Mouse (Mus musculus): Measurements from ENCODE around the gene Brd9. TPM values are rescaled to one million over a fixed set of nuclear protein-coding genes. Genes with fewer than 3 reads are reported as not detected.

The Brd9 gene
- polyA plus RNA-seq (2012; rRNA removed): 7.9 and 18.9 TPM in 2 replicates

- H3K27me3 ChIP-seq (ENCODE audit: control insufficient read depth, insufficient read depth, low read length): no peaks in the 10 kb centered on the region
- H3K36me3 ChIP-seq (ENCODE audit: control insufficient read depth, insufficient read depth, low read length): peaks cover 11% of the 10 kb centered on the region; the same call in 1 of the 2 replicates
- WGBS: 1% methylated on average over 82 of the region's 82 CpGs
- TF ChIP-seq POLR2A (IDR thresholded peaks at IDR 0.05; ENCODE audit: low read depth, low read length) (no peak; the same call in none of the 2 replicates), CTCF (IDR thresholded peaks at IDR 0.05; ENCODE audit: extremely low read depth, insufficient read length, insufficient replicate concordance, low read depth, low read length) (no peak)
- H3K27ac ChIP-seq (ENCODE audit: insufficient read depth, low read depth, low read length): peak within 1 kb of the TSS; percentile 94
- peaks cover 13% of the 10 kb centered on the region; the same call in 1 of the 2 replicates for H3K4me1 ChIP-seq (ENCODE audit: control insufficient read depth, insufficient read depth, insufficient read length, low read length)
- H3K4me3 ChIP-seq (ENCODE audit: low read depth, low read length): peak within 1 kb of the TSS; percentile 75
Observed at GRCm38 (mm10) chr13:73937321-73938176, at the start of gene Brd9, which contains the start of gene Trip13. Gene Brd9, plus strand, starts transcription at chr13:73937811. Gene Trip13, minus strand, starts transcription at chr13:73937784.

- H3K27ac ChIP-seq (ENCODE audit: insufficient read depth, low read depth, low read length): 0 out of 2 replicates have a peak overlapping the region, but pooled peaks have one; percentile 59
- TF ChIP-seq POLR2A (IDR thresholded peaks at IDR 0.05; ENCODE audit: low read depth, low read length) (no peak), CTCF (IDR thresholded peaks at IDR 0.05; ENCODE audit: extremely low read depth, insufficient read length, insufficient replicate concordance, low read depth, low read length) (no peak)
- WGBS: 60% methylated on average over 6 of the region's 6 CpGs
- H3K4me3 ChIP-seq (ENCODE audit: low read depth, low read length): no peak overlapping the region
- H3K27me3 ChIP-seq (ENCODE audit: control insufficient read depth, insufficient read depth, low read length): no peaks in the 10 kb centered on the region
- no peaks in the 10 kb centered on the region for H3K36me3 ChIP-seq (ENCODE audit: control insufficient read depth, insufficient read depth, low read length)
- peaks cover 4% of the 10 kb centered on the region for H3K4me1 ChIP-seq (ENCODE audit: control insufficient read depth, insufficient read depth, insufficient read length, low read length)
Observed at GRCm38 (mm10) chr13:73892493-73893178, 45.0 kb upstream of the Brd9 start.

- Histone ChIP-seq H3K27ac (ENCODE audit: insufficient read depth, low read depth, low read length) (no peak overlapping the region), H3K4me3 (ENCODE audit: low read depth, low read length) (no peak overlapping the region), H3K4me1 (ENCODE audit: control insufficient read depth, insufficient read depth, insufficient read length, low read length) (peaks cover 2% of the 10 kb centered on the region; the same call in 1 of the 2 replicates), H3K36me3 (ENCODE audit: control insufficient read depth, insufficient read depth, low read length) (no peaks in the 10 kb centered on the region), H3K27me3 (ENCODE audit: control insufficient read depth, insufficient read depth, low read length) (no peaks in the 10 kb centered on the region)
- 66% methylated on average over 3 of the region's 3 CpGs for WGBS
- TF ChIP-seq POLR2A (IDR thresholded peaks at IDR 0.05; ENCODE audit: low read depth, low read length) (no peak), CTCF (IDR thresholded peaks at IDR 0.05; ENCODE audit: extremely low read depth, insufficient read length, insufficient replicate concordance, low read depth, low read length) (no peak)
Observed at GRCm38 (mm10) chr13:73897561-73897960, 40.0 kb upstream of the Brd9 start.

- Histone ChIP-seq H3K4me3 (ENCODE audit: low read depth, low read length) (no peak overlapping the region), H3K4me1 (ENCODE audit: control insufficient read depth, insufficient read depth, insufficient read length, low read length) (no peaks in the 10 kb centered on the region), H3K27ac (ENCODE audit: insufficient read depth, low read depth, low read length) (no peak overlapping the region), H3K27me3 (ENCODE audit: control insufficient read depth, insufficient read depth, low read length) (no peaks in the 10 kb centered on the region), H3K36me3 (ENCODE audit: control insufficient read depth, insufficient read depth, low read length) (no peaks in the 10 kb centered on the region)
- 83% methylated on average over 5 of the region's 5 CpGs for WGBS
- TF ChIP-seq POLR2A (IDR thresholded peaks at IDR 0.05; ENCODE audit: low read depth, low read length) (no peak), CTCF (IDR thresholded peaks at IDR 0.05; ENCODE audit: extremely low read depth, insufficient read length, insufficient replicate concordance, low read depth, low read length) (no peak)
Observed at GRCm38 (mm10) chr13:73907136-73907535, 30.5 kb upstream of the Brd9 start.

- 50% methylated on average over 2 of the region's 2 CpGs for WGBS
- no peak overlapping the region for H3K4me3 ChIP-seq (ENCODE audit: low read depth, low read length)
- H3K27ac ChIP-seq (ENCODE audit: insufficient read depth, low read depth, low read length): no peak overlapping the region
- H3K27me3 ChIP-seq (ENCODE audit: control insufficient read depth, insufficient read depth, low read length): no peaks in the 10 kb centered on the region
- H3K36me3 ChIP-seq (ENCODE audit: control insufficient read depth, insufficient read depth, low read length): peaks cover 1% of the 10 kb centered on the region; the same call in 1 of the 2 replicates
- TF ChIP-seq CTCF (IDR thresholded peaks at IDR 0.05; ENCODE audit: extremely low read depth, insufficient read length, insufficient replicate concordance, low read depth, low read length) (peak; percentile 42; the same call in 1 of the 2 replicates), POLR2A (IDR thresholded peaks at IDR 0.05; ENCODE audit: low read depth, low read length) (no peak)
- H3K4me1 ChIP-seq (ENCODE audit: control insufficient read depth, insufficient read depth, insufficient read length, low read length): no peaks in the 10 kb centered on the region
Observed at GRCm38 (mm10) chr13:73907683-73908412, 29.8 kb upstream of the Brd9 start.

GRCm38 (mm10) chr13:73913066-73913465 lies 24.5 kb upstream of the Brd9 start:
- no peaks in the 10 kb centered on the region for H3K27me3 ChIP-seq (ENCODE audit: control insufficient read depth, insufficient read depth, low read length)
- TF ChIP-seq CTCF (IDR thresholded peaks at IDR 0.05; ENCODE audit: extremely low read depth, insufficient read length, insufficient replicate concordance, low read depth, low read length): no peak
- no peak for TF ChIP-seq POLR2A (IDR thresholded peaks at IDR 0.05; ENCODE audit: low read depth, low read length)
- H3K27ac ChIP-seq (ENCODE audit: insufficient read depth, low read depth, low read length): no peak overlapping the region
- no peak overlapping the region for H3K4me3 ChIP-seq (ENCODE audit: low read depth, low read length)
- peaks cover 18% of the 10 kb centered on the region for H3K36me3 ChIP-seq (ENCODE audit: control insufficient read depth, insufficient read depth, low read length)
- no peaks in the 10 kb centered on the region for H3K4me1 ChIP-seq (ENCODE audit: control insufficient read depth, insufficient read depth, insufficient read length, low read length)
- 93% methylated on average over 4 of the region's 4 CpGs for WGBS

All from small intestine, adult 2 months (tissue).